Mouse (Mus musculus): Measurements from ENCODE around the gene Slc16a5.

Slc16a5 gene

DNA sequence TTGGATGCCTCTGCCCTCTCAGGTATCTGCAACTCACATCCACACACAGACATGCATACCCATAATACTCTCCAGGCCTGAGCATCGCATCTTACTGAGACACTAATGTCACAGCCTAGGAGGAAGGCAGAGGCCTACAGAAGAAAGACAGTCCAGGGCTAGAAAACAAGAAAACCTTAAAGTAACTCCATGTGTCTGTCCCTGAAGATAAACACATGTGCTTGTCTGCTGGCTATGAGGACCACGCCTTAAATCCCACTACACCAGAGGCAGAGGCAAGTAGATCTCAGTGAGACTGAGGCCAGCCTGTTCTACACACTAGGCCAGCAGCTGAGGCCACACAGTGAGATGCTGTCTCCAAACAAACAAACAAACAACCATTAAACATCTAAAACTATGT lies 48.8 kb downstream of the Slc16a5 start:
- Histone ChIP-seq H3K36me3 (ENCODE audit: insufficient read depth, low read length) (peaks cover 42% of the 10 kb centered on the region), H3K4me1 (replicated peaks; ENCODE audit: low read depth, low read length) (peaks cover 81% of the 10 kb centered on the region), H3K27me3 (ENCODE audit: insufficient read depth, low read length) (no peaks in the 10 kb centered on the region), H3K9me3 (ENCODE audit: low read length) (no peaks in the 10 kb centered on the region), H3K4me3 (replicated peaks; ENCODE audit: low read length) (peak overlapping the region; percentile 100; the same call in 1 of the 2 replicates)
- TF ChIP-seq POU5F1 (IDR thresholded peaks at IDR 0.05; ENCODE audit: borderline replicate concordance, low read length) (no peak), CTCF (conservative IDR thresholded peaks at IDR 0.05; ENCODE audit: low read length) (no peak), NANOG (IDR thresholded peaks at IDR 0.05; ENCODE audit: borderline replicate concordance, low read length) (no peak)

DNA sequence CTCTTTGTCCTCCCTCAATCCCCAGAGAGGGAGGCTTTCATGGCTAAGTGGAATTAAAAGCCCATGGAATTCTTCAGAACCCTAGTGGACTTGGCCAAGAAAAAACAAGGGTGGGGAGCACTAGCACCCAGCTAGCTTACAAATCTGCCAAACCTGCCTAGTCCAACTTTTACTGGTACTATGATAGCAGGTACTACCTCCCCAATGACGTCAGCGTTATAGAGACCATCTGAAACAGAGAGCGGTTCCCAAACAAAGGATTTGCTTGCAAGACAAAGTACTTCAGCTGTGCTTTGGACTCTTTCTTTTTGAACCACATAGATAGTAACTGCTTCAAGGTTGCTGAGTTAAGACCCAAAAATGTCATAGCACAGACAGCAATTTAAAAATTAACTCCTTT lies 49.7 kb downstream of the Slc16a5 start:
- TF ChIP-seq NANOG (IDR thresholded peaks at IDR 0.05; ENCODE audit: borderline replicate concordance, low read length) = no peak
- no peak for TF ChIP-seq POU5F1 (IDR thresholded peaks at IDR 0.05; ENCODE audit: borderline replicate concordance, low read length)
- no peak for TF ChIP-seq CTCF (conservative IDR thresholded peaks at IDR 0.05; ENCODE audit: low read length)
- peaks cover 73% of the 10 kb centered on the region for H3K4me1 ChIP-seq (replicated peaks; ENCODE audit: low read depth, low read length)
- H3K36me3 ChIP-seq (ENCODE audit: insufficient read depth, low read length) = peaks cover 42% of the 10 kb centered on the region
- H3K9me3 ChIP-seq (ENCODE audit: low read length) = no peaks in the 10 kb centered on the region
- H3K27me3 ChIP-seq (ENCODE audit: insufficient read depth, low read length) = no peaks in the 10 kb centered on the region
- H3K4me3 ChIP-seq (replicated peaks; ENCODE audit: low read length) = peak overlapping the region; percentile 100

DNA sequence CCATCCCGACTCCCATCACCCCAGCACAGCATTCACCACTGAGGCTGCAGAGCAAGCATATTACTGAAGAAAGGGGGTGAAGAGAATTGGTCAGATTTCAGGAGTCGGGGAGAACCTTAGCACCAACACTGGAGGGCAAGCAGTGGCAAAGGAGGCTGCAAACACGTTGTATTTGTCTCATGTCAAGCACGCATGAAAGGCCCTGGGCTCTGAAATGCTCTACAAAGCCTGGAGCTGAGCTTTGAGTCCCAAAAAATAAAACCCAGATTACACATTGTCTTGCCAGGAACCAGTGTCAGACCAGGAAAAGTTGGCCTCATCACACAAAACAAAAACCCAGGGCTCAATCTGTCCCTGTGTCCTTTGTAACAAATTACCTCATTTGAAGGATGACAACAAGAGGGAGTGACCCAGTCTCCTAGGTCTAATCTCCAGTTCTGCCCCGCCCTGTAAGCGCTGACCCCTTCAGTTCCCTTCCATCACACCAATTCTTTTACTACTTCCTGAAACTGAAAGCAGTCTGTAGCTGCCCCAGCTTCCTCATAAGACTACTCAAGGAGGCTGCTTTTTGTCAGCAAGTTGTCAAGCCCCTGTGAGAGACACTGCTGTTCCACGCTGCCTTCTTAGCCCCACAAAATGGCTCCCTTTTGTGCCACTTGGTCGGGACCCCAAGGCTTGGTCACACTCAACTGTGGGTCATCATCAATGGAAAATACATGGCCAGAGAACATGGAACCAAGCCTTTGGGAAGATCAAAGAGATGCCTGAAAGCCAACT lies 50.3 kb downstream of the Slc16a5 start:
- Histone ChIP-seq H3K27me3 (ENCODE audit: insufficient read depth, low read length) (no peaks in the 10 kb centered on the region), H3K9me3 (ENCODE audit: low read length) (no peaks in the 10 kb centered on the region), H3K4me1 (replicated peaks; ENCODE audit: low read depth, low read length) (peaks cover 67% of the 10 kb centered on the region), H3K4me3 (replicated peaks; ENCODE audit: low read length) (peak overlapping the region; percentile 100), H3K36me3 (ENCODE audit: insufficient read depth, low read length) (peaks cover 42% of the 10 kb centered on the region)
- no peak for TF ChIP-seq CTCF (conservative IDR thresholded peaks at IDR 0.05; ENCODE audit: low read length)

DNA sequence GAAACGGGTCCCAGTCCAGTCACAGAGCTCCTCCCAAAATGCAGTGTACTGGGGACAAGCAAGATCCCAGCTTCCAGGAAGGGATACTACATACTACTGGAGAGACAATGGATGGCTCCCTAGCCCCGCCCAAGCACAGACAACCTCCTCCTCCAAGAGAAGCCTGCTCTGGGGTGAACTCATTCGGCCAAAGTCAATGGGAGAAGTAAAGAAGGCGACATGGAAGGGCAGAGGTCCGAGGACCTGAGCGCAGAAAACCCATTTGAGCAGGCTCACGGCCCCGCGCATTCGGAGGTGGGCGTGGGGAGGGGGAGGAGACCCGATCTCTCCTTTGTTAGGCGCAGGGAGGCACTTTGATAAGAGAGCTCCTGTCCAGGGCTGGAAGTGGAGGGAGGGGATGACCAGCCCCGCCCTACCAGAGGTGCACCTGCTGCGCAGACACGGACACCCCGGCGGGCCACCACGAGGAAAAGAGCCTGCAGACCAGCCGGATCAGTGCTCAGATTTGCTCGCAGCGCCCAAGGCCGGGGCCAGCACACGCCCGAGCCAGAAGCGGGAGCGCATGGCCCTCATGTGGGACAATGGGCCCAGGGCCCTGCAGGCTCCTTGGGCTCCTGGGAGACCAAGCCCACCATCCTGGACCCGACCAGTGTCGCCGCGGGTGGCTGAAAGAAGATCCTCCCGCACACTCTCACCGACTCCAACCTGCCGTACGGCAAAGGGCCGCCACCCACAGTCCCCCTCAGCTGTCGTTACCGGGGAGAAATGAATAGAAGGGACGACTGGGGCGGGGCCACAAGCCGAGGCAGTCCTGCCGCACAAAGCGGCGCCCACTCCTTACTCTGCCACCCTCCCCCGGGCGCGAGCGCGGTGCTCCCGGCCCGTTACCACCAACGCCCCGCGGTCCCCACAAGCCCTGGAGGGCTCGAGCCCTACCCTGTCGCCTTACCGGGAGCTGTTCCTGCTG lies 51.3 kb downstream of the Slc16a5 start:
- peaks cover 35% of the 10 kb centered on the region for H3K36me3 ChIP-seq (ENCODE audit: insufficient read depth, low read length)
- peaks cover 58% of the 10 kb centered on the region for H3K4me1 ChIP-seq (replicated peaks; ENCODE audit: low read depth, low read length)
- TF ChIP-seq POU5F1 (IDR thresholded peaks at IDR 0.05; ENCODE audit: borderline replicate concordance, low read length) (no peak), NANOG (IDR thresholded peaks at IDR 0.05; ENCODE audit: borderline replicate concordance, low read length) (no peak), CTCF (conservative IDR thresholded peaks at IDR 0.05; ENCODE audit: low read length) (no peak)
- peak overlapping the region; percentile 100 for H3K4me3 ChIP-seq (replicated peaks; ENCODE audit: low read length)
- H3K27me3 ChIP-seq (ENCODE audit: insufficient read depth, low read length) = no peaks in the 10 kb centered on the region
- no peaks in the 10 kb centered on the region for H3K9me3 ChIP-seq (ENCODE audit: low read length)

DNA sequence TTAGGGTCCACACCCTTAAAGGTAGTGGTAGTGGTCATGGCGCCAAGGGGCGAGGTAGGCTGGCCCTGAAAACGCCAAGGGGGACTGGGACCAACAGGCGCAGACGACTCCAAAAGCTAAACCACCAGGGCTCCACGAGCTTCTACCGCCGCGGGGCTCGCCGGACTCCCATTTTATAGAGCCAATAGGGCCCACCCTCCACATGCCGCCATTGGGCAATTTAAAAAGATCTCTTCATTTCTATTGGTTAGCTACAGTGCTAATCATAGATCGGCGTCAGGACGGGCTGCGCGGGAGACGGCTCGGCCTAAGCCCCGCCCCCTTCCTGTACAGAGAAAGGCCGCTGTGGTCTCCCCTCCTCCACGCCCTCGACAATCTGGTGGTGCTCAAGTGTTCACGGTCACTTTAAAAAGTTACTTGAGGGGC lies 52.0 kb downstream of the Slc16a5 start, which contains the start of gene Jpt1:
Jpt1 (minus strand) TSS at position 150 of the 426 bp plus-strand sequence.
- H3K36me3 ChIP-seq (ENCODE audit: insufficient read depth, low read length) = peaks cover 30% of the 10 kb centered on the region
- peaks cover 52% of the 10 kb centered on the region for H3K4me1 ChIP-seq (replicated peaks; ENCODE audit: low read depth, low read length)
- no peaks in the 10 kb centered on the region for H3K9me3 ChIP-seq (ENCODE audit: low read length)
- no peak for TF ChIP-seq POU5F1 (IDR thresholded peaks at IDR 0.05; ENCODE audit: borderline replicate concordance, low read length)
- no peak for TF ChIP-seq CTCF (conservative IDR thresholded peaks at IDR 0.05; ENCODE audit: low read length)
- no peak for TF ChIP-seq NANOG (IDR thresholded peaks at IDR 0.05; ENCODE audit: borderline replicate concordance, low read length)
- no peaks in the 10 kb centered on the region for H3K27me3 ChIP-seq (ENCODE audit: insufficient read depth, low read length)
- peak within 1 kb of the TSS; percentile 100 for H3K4me3 ChIP-seq (replicated peaks; ENCODE audit: low read length)

DNA sequence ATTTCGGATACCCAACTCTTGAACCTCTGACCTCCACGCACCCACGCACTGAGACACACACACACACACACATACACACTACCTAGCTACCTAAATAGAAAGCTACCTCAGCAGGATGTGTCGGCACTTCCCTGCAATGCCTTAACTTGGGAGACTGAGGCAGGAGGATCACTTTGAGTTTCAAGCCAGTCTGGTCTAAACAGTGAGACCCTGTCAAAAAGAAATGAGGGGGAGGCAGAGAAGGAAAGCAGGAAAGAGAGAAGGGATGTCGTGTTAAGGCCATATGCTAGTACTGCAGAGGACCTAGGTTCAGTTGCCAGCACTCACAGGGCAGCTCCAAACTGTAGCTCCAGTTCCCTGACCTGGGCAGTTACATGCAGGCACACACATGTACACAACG lies 52.7 kb downstream of the Slc16a5 start:
- TF ChIP-seq POU5F1 (IDR thresholded peaks at IDR 0.05; ENCODE audit: borderline replicate concordance, low read length) = no peak
- no peak for TF ChIP-seq NANOG (IDR thresholded peaks at IDR 0.05; ENCODE audit: borderline replicate concordance, low read length)
- no peak for TF ChIP-seq CTCF (conservative IDR thresholded peaks at IDR 0.05; ENCODE audit: low read length)
- H3K4me1 ChIP-seq (replicated peaks; ENCODE audit: low read depth, low read length) = peaks cover 47% of the 10 kb centered on the region
- no peaks in the 10 kb centered on the region for H3K27me3 ChIP-seq (ENCODE audit: insufficient read depth, low read length)
- peaks cover 26% of the 10 kb centered on the region for H3K36me3 ChIP-seq (ENCODE audit: insufficient read depth, low read length)
- H3K4me3 ChIP-seq (replicated peaks; ENCODE audit: low read length) = peak overlapping the region; percentile 35
- H3K9me3 ChIP-seq (ENCODE audit: low read length) = no peaks in the 10 kb centered on the region

DNA sequence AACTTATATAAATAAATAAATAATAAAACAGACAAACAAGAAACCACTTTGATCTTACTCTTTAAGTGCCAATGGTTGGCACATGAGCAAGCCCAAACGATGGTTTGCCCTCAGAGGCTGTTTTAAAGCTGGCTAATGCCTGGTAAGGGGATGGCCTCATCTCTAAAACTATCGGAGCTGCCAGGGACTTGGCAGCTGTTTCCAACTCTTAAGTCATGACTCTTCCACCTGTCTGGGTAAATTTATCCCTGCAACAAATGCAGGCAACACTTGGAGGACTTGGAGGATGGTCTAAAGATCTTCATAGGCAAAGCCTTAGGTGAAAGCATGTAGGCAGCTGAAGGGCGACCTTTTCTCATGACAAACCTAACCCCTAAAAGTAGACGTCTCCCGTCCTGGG lies 54.7 kb downstream of the Slc16a5 start:
- Histone ChIP-seq H3K4me1 (replicated peaks; ENCODE audit: low read depth, low read length) (peaks cover 28% of the 10 kb centered on the region), H3K27me3 (ENCODE audit: insufficient read depth, low read length) (no peaks in the 10 kb centered on the region), H3K9me3 (ENCODE audit: low read length) (no peaks in the 10 kb centered on the region), H3K4me3 (replicated peaks; ENCODE audit: low read length) (no peak overlapping the region), H3K36me3 (ENCODE audit: insufficient read depth, low read length) (peaks cover 28% of the 10 kb centered on the region)
- TF ChIP-seq POU5F1 (IDR thresholded peaks at IDR 0.05; ENCODE audit: borderline replicate concordance, low read length) (no peak), CTCF (conservative IDR thresholded peaks at IDR 0.05; ENCODE audit: low read length) (no peak), NANOG (IDR thresholded peaks at IDR 0.05; ENCODE audit: borderline replicate concordance, low read length) (no peak)

DNA sequence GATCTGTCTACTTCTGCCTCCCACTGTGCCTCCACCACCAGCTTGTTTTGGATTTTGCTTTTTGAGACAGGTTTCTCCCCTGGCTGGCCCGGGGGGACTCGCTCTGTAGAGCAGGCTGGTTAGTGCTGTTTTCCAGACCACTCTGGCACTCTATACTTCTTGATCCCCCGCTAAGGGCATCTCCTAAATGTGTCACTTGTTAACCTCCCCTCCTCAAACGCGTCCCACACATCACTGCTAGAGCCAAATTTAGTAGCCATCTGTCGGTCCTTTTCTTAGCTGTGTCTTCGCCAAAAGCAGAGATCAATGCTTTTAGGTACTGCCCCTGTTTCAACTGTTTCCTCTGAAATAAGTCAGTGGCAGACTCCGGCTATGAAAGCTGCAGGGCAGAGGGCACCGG lies 56.4 kb downstream of the Slc16a5 start:
- Histone ChIP-seq H3K27me3 (ENCODE audit: insufficient read depth, low read length) (no peaks in the 10 kb centered on the region), H3K9me3 (ENCODE audit: low read length) (no peaks in the 10 kb centered on the region), H3K36me3 (ENCODE audit: insufficient read depth, low read length) (peaks cover 29% of the 10 kb centered on the region), H3K4me3 (replicated peaks; ENCODE audit: low read length) (no peak overlapping the region), H3K4me1 (replicated peaks; ENCODE audit: low read depth, low read length) (peaks cover 20% of the 10 kb centered on the region)
- no peak for TF ChIP-seq NANOG (IDR thresholded peaks at IDR 0.05; ENCODE audit: borderline replicate concordance, low read length)
- TF ChIP-seq POU5F1 (IDR thresholded peaks at IDR 0.05; ENCODE audit: borderline replicate concordance, low read length) = no peak
- no peak for TF ChIP-seq CTCF (conservative IDR thresholded peaks at IDR 0.05; ENCODE audit: low read length)

Measured in E14TG2a.4 (cell line).